Mouse (Mus musculus) right cerebral cortex, postnatal 36 days (tissue): Measurements from ENCODE around the gene Larp1.

Experiments
- DNase-seq, 2 experiments: peaks; one replicate each; pipeline ENCODE4 v3.0.0; 2022; ENCODE audit warnings: low spot score in 2 of 2, mixed read lengths in 1 of 2

The Larp1 gene

GRCm38 (mm10) chr11:58100006-58100405, 91.1 kb downstream of the Larp1 start:
- no peak for DNase-seq

DNA sequence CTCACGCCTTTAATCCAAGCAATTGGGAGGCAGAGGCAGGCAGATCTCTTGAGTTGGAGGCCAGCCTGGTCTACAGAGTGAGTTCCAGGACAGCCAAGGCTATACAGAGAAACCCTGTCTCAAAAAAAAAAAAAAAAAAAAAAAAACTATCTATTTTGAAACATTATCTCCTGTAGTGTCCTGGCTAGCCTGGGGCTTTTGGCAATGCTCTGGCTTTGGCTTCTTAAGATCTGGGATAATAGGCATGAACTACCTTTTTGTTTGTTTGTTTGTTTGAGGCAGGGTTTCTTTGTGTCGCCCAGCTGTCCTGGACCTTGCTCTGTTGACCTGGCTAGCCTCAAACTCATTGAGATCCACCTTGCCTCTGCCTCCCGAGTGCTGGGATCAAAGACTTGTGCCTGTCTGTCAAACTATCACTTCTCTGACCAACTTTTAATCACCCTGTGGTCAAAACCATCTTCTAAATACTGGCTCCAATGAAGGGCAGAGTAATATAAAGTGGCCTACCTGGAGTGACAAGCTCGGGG, 92.4 kb downstream of the Larp1 start:
- no peak for DNase-seq

DNA sequence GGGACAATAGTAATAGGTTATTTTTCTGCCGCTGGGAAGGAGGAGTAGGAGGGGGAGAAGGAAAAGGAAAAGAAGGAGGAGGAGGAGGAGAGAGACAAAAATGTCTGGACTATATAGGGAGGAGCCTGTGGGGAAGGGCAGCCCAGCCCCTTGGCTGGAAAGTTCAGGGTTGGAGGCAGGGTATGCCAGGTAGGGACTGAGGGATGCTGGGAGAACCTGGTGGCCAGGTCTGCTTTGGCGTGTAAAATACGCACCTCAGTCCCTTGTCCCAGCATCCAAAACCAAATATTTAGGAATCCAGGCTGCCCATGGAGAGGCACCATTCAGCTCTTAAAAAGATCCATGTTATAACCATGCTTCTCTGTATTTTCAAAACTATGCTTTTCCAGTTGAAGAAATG, 93.3 kb downstream of the Larp1 start:
- no peak for DNase-seq

GRCm38 (mm10) chr11:58102581-58103343, 93.9 kb downstream of the Larp1 start:
- DNase-seq = no peak

DNA sequence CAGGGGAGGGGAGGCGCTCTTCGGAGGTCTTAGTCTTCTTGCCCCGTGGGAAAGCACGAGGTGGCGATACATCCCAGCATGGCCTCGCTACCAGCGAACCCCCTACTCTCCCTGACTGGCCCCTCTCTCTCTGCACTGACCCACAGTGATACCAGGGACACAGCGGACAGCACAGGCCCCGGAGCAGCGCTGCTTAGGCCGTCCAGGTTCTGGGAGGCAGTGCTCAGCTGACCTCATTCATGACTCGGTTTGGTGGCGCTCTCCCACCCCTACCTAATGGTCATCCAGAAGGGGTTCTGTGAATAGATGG, 94.4 kb downstream of the Larp1 start:
- DNase-seq = no peak

GRCm38 (mm10) chr11:58103697-58104306, 94.9 kb downstream of the Larp1 start, which contains the start of gene Cnot8:
Gene Cnot8 (plus strand): TSS chr11:58104153.
- DNase-seq = peak; percentile 98 to 99

DNA sequence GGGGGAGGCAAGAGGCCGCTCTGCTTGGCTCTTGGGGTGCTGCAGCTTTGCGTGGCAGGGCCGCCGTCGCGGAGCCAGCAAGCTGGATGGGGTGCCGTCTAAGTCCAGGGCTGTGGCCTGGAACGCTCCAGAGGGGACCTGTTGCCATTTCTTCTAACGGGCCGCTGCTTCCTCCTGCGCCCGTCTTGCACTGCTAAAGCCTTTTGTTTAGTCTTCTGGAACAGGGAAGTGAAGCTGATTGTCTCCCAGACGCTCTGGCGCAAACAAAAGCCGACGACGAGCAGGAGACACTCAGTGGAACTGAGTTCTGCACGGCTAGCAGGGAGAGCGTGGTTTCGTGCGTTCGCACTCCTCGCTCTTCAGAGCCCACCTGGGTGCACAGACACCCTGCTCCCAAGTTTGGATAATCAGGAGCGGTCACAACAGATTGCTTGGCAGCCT, 95.5 kb downstream of the Larp1 start:
- peak in 1 of 2 experiments; percentile 25 for DNase-seq

DNA sequence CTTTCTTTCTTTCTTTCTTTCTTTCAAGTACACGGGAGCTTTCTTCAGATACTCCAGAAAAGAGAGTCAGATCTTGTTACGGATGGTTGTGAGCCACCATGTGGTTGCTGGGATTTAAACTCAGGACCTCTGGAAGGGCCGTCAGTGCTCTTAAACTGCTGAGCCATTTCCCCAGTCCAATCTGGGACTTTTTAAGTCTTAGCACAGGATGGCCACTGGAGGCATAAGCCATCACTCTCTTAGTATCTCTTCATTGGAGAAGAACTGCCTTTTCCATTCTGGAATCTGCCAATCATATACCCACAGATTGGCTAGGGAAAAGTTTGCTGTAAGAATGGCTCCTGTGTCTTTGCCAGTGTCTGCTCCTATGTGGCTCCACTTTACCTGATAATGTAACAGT, 98.1 kb downstream of the Larp1 start:
- DNase-seq = no peak

DNA sequence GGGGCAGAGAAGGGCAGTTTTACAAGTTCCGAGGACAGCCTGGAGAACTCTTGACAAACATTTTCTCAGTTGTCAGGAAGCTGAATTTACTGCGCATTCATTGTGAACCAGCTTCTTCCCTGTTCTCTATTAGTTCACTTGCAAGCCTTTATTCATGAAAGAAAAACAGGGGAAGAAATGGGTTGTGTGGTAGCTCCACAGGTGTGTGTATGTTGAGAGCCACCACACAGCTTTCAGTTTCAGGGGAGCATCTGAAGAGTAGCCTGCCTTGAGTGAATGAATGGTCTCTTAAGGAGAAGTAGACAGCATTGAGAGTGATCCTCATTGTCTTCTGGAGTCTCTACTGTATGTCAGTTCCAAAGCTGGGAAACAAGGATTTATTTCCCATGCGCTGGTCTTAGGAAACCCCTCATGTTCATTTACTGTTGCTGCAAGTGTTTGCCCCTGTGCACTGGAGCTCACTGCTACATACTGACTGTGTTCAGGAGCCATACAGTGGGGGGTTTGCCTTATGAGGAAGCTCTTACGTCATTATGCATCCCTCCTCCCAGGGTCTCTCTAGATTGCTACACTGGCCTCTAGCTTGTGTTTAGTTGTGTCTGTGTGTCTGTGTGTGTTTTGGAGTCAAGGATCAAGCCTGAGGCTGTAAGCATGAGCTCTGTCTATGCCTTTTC, 98.9 kb downstream of the Larp1 start:
- DNase-seq = no peak
